Mouse (Mus musculus) megakaryocyte-erythroid progenitor cell, adult 5-6 weeks (primary cell): Measurements from ENCODE around the gene Tmem156. TPM values are rescaled to one million over a fixed set of nuclear protein-coding genes. Genes with fewer than 3 reads are reported as not detected.

Source experiments
- ATAC-seq: replicated peaks from 2 replicates; pipeline ENCODE4 v1.8.0; 2016; ENCODE audit warnings: mild to moderate bottlenecking, inconsistent platforms; ENCODE audit not compliant: severe bottlenecking, poor library complexity, low FRiP score, low TSS enrichment
- total RNA-seq, 2 experiments: library from RNA; stranded (forward) in 1 of 2; stranded (reverse) in 1 of 2; fragments of 200-1000, 215-1000 nt in 1 of 2; fragments of >200 nt in 1 of 2; fragmentation: Nextera tagmentation in 1 of 2; gene quantifications; 2 replicates each; pipeline ENCODE4 v1.2.3; 2014 to 2017

Tmem156 gene
- total RNA-seq, 2 experiments from 2014 or later = 1.5 to 2.3 TPM

- 0 out of 2 replicates have a peak, but pooled peaks have one; percentile 40 for ATAC-seq
Measured at GRCm38 (mm10) chr5:65019109-65019508, 72.8 kb downstream of the Tmem156 start.

GRCm38 (mm10) chr5:65015508-65015907 lies 76.4 kb downstream of the Tmem156 start:
- no peak for ATAC-seq

GRCm38 (mm10) chr5:65011901-65012573 lies 79.9 kb downstream of the Tmem156 start:
- no peak for ATAC-seq

GRCm38 (mm10) chr5:65006011-65006491 lies 85.9 kb downstream of the Tmem156 start:
- ATAC-seq = no peak

- no peak for ATAC-seq
Measured at GRCm38 (mm10) chr5:65005251-65005650, 86.7 kb downstream of the Tmem156 start.

Other genes with a start within 250 kb of the Tmem156 start
- gene Tlr1, start 158.6 kb downstream of the Tmem156 start, total RNA-seq (2014; fragmentation: Nextera tagmentation) = 0.92 TPM in 1 of 2 replicates, not detected in the other
- gene Tlr1, start 158.6 kb downstream of the Tmem156 start, total RNA-seq (2017) = not detected in 2 replicates
- 0.48 and 0.57 TPM in 2 replicates for gene Tlr6, start 132.0 kb downstream of the Tmem156 start, total RNA-seq (2014; fragmentation: Nextera tagmentation)
- 0.52 and 1.2 TPM in 2 replicates for gene Tlr6, start 132.0 kb downstream of the Tmem156 start, total RNA-seq (2017)
- gene Fam114a1, start 122.1 kb downstream of the Tmem156 start, total RNA-seq (2014; fragmentation: Nextera tagmentation) = 0.20 TPM in 1 of 2 replicates, not detected in the other
- 0.08 and 0.09 TPM in 2 replicates for gene Fam114a1, start 122.1 kb downstream of the Tmem156 start, total RNA-seq (2017)
- gene Klhl5, start 15.4 kb upstream of the Tmem156 start, total RNA-seq (2014; fragmentation: Nextera tagmentation) = 16.9 and 18.0 TPM in 2 replicates
- 11.9 and 25.2 TPM in 2 replicates for gene Klhl5, start 15.4 kb upstream of the Tmem156 start, total RNA-seq (2017)
- 1.5 and 9.1 TPM in 2 replicates for gene Wdr19, start 107.6 kb upstream of the Tmem156 start, total RNA-seq (2014; fragmentation: Nextera tagmentation)
- gene Wdr19, start 107.6 kb upstream of the Tmem156 start, total RNA-seq (2017) = 2.1 and 5.8 TPM in 2 replicates
- gene Rfc1, start 243.5 kb upstream of the Tmem156 start, total RNA-seq (2014; fragmentation: Nextera tagmentation) = 67.0 and 94.1 TPM in 2 replicates
- gene Rfc1, start 243.5 kb upstream of the Tmem156 start, total RNA-seq (2017) = 105 and 140 TPM in 2 replicates